Mouse (Mus musculus): ENCODE measurements around the gene 1700034J05Rik.

DNA sequence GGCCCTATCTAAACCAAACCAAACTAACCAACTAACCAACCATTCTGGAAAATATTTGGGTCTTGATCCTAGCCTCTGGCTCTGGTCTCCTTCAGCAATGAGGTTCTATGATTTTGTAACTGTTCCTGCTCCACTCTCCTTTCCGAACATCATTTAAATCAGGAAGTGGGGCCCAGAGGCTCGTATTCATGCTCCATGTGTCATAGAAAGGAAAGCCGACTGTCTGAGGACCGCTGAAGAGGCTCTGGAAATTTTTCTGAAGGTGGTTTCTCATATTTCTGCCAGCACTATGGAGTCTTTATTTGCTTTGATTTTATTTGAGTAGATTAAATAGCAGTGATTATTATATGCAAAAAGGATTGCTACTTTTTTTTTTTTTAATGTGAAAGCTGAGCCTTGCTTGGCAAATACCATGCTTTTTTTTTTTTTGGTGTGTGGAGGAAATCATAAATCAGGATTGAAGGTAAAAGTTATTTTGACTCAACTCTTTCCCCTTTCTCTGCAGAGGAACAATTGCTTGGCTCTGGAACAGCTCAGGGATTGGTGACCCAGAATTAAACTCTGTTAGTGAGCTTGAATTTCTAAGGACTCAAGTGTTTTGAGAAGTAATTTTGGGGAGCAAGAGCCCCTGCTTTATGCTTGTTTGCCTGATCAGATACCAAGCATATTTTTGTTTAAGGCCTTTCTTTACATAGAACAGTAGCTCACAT is 40.6 kb downstream of the 1700034J05Rik start:
- no peak for TF ChIP-seq POLR2A (IDR thresholded peaks at IDR 0.05; ENCODE audit: borderline replicate concordance, low read depth, low read length)
- no peak for TF ChIP-seq CTCF (IDR thresholded peaks at IDR 0.05; ENCODE audit: low read depth, low read length)
